20 mouse cellular contexts compared by ENCODE assay signal in the genomic region with DNA sequence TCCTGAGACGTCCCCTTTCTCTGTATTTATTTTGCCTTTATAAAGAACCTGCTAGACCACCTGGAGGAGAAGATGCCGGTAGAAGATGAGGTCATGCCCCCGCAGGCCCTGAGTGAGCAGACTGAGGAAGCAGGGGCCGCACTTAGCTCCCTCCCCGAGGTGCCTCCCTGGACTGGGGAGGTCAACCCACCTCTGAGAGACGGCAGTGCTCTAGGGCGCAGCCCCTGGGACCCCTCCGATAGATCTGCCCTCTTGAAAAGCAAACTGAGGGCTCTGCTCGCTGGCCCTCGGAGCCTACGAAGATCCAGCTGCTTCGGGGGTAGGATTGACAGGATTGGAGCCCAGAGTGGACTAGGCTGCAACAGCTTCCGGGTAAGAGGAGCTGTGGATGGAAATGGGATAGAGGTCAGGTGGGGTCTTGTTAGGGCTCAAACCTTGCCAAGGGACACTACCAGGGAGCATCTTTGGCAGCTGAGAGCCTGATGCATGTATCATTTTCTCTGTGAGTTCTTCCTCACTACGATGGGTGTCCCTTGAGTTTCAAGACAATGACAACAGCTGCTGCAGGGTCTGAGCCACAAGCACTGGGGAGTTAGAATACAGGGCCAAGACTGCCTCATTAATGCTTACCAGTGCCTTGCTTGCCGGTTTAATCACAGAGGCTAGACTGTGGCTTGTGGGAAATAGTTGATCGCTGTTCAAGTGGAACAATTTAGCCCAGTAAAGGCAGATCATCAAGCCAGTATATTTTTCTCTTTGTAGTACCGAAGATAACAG. TPM values are rescaled to one million over a fixed set of nuclear protein-coding genes. Genes with fewer than 3 reads are reported as not detected.
A peak's percentile ranks its signal among the peaks of the same experiment; 100 is the strongest.
DNase-seq lines count a peak whose midpoint lies in the region; ATAC-seq and TF ChIP-seq lines count a peak whose summit lies in the region.
"Had no signal": no experiment of that assay in that cellular context is flagged by ENCODE, and none has a peak within 500 bp of the region (broad histone marks: within the 10 kb centered on the region; RNA-seq: fewer than 3 reads in every experiment).

No protein-coding gene starts in this region.

- H3K9me3 ChIP-seq in heart, embryonic 13.5 days, result no peaks in the 10 kb centered on the region
- H3K9me3 ChIP-seq in hindbrain, embryonic 10.5 days, result no peaks in the 10 kb centered on the region
- H3K9me3 ChIP-seq in midbrain, embryonic 14.5 days (ENCODE audit: control insufficient read depth, low read length), result no peaks in the 10 kb centered on the region
- H3K9me3 ChIP-seq: G1E; limb, embryonic 13.5 days had no signal

- H3K27me3 ChIP-seq in heart, embryonic 13.5 days (replicated peaks), result peaks cover 8% of the 10 kb centered on the region; the same call in 1 of the 2 replicates
- H3K27me3 ChIP-seq in hindbrain, embryonic 10.5 days (ENCODE audit: insufficient read depth, poor library complexity, severe bottlenecking), result no peaks in the 10 kb centered on the region
- no peaks in the 10 kb centered on the region for H3K27me3 ChIP-seq in midbrain, embryonic 14.5 days (ENCODE audit: control insufficient read depth, insufficient read depth, low read length)
- H3K27me3 ChIP-seq: limb, embryonic 13.5 days had no signal

- H3K9ac ChIP-seq in heart, embryonic 13.5 days, result peak overlapping the region; percentile 61
- H3K9ac ChIP-seq in midbrain, embryonic 14.5 days (replicated peaks; ENCODE audit: low read length), result no peak overlapping the region
- H3K9ac ChIP-seq: limb, embryonic 13.5 days had no signal

- ATAC-seq in heart, embryonic 13.5 days (ENCODE audit: extremely low read depth, insufficient number of reproducible peaks, low FRiP score, low TSS enrichment), result no peak
- ATAC-seq in midbrain, embryonic 14.5 days (ENCODE audit: low FRiP score, low TSS enrichment), result peak; percentile 47

- H3K4me2 ChIP-seq in heart, embryonic 13.5 days, result peak overlapping the region; percentile 29
- H3K4me2 ChIP-seq in midbrain, embryonic 14.5 days (ENCODE audit: low read length), result no peak overlapping the region
- H3K4me2 ChIP-seq: limb, embryonic 13.5 days had no signal

- TF ChIP-seq POLR2A in brain, embryonic 14.5 days (IDR thresholded peaks at IDR 0.05; ENCODE audit: borderline replicate concordance, extremely low read depth, insufficient read depth, insufficient read length, poor library complexity, severe bottlenecking), result no peak

- TF ChIP-seq CTCF in brain, embryonic 14.5 days (IDR thresholded peaks at IDR 0.05; ENCODE audit: borderline replicate concordance, extremely low read depth, insufficient read depth, insufficient read length), result no peak

- peaks cover 25% of the 10 kb centered on the region for H3K36me3 ChIP-seq in heart, embryonic 13.5 days
- H3K36me3 ChIP-seq in hindbrain, embryonic 10.5 days, result peaks cover 30% of the 10 kb centered on the region
- peaks cover 35% of the 10 kb centered on the region for H3K36me3 ChIP-seq in midbrain, embryonic 14.5 days (ENCODE audit: control insufficient read depth, insufficient read depth, low read length)

- no peak for DNase-seq in heart, adult 8-10 months (ENCODE audit: low spot score)
- peak; percentile 62 for DNase-seq in brain, embryonic 14.5 days (ENCODE audit: low read depth)
- no peak for DNase-seq in hindbrain, embryonic 10.5 days (ENCODE audit: low spot score)
- peak; percentile 55 for DNase-seq in midbrain, embryonic 14.5 days
- DNase-seq in urinary bladder, postnatal 4 days (ENCODE audit: low spot score in 2 of 2), result no peak
- no peak for DNase-seq in lung, postnatal 36 days
- no peak for DNase-seq in urinary bladder, postnatal 25 days (ENCODE audit: low spot score)
- DNase-seq: adrenal gland, postnatal 14 days; kidney, adult 11 months; kidney, postnatal 25 days; lung, adult 18-20 months; thymus, adult 2 months had no signal

- peaks cover 19% of the 10 kb centered on the region for H3K4me1 ChIP-seq in heart, embryonic 13.5 days
- H3K4me1 ChIP-seq in hindbrain, embryonic 10.5 days (replicated peaks), result peaks cover 13% of the 10 kb centered on the region
- H3K4me1 ChIP-seq in midbrain, embryonic 14.5 days (ENCODE audit: control insufficient read depth, insufficient read depth, low read length), result peaks cover 25% of the 10 kb centered on the region
- H3K4me1 ChIP-seq: limb, embryonic 13.5 days had no signal

- 67% methylated on average over 17 of the region's 17 CpGs for WGBS in heart, embryonic 13.5 days
- WGBS in hindbrain, embryonic 10.5 days, result 81% methylated on average over 17 of the region's 17 CpGs
- 57% methylated on average over 17 of the region's 17 CpGs for WGBS in midbrain, embryonic 14.5 days

- H3K27ac ChIP-seq in heart, embryonic 13.5 days (replicated peaks), result peak overlapping the region; percentile 67
- H3K27ac ChIP-seq in hindbrain, embryonic 10.5 days, result peak overlapping the region; percentile 54; the same call in 1 of the 2 replicates
- peak overlapping the region; percentile 71 for H3K27ac ChIP-seq in midbrain, embryonic 14.5 days (replicated peaks; ENCODE audit: low read depth, low read length)
- H3K27ac ChIP-seq: limb, embryonic 13.5 days; macrophage had no signal

- H3K4me3 ChIP-seq in heart, embryonic 13.5 days, result peak overlapping the region; percentile 37
- no peak overlapping the region for H3K4me3 ChIP-seq in hindbrain, embryonic 10.5 days
- no peak overlapping the region for H3K4me3 ChIP-seq in midbrain, embryonic 14.5 days (replicated peaks; ENCODE audit: low read depth, low read length)
- H3K4me3 ChIP-seq: limb, embryonic 13.5 days had no signal

RNA-seq across cellular contexts. Expression of a gene that starts 0.7 kb away (rescaled TPM):
- 4,587 and 5,670 TPM in 2 replicates for polyA plus RNA-seq in heart, embryonic 13.5 days (2015; fragmentation: Nextera tagmentation; extraction: Ambion mirVana)
- 1,000 to 10,000 TPM; 1,499 to 1,940 (median 1,728) TPM for total RNA-seq in heart, adult 8-10 months (2022)
- polyA plus RNA-seq in brain, embryonic 14.5 days (2012; rRNA removed), result 0.85 and 1.1 TPM in 2 replicates
- 0.21 TPM in 1 of 2 replicates, not detected in the other for polyA plus RNA-seq in hindbrain, embryonic 10.5 days (2016; fragmentation: Nextera tagmentation; extraction: Ambion mirVana)
- 2.9 and 4.1 TPM in 2 replicates for polyA plus RNA-seq in midbrain, embryonic 14.5 days (2014; fragmentation: Nextera tagmentation; extraction: Ambion mirVana)
- total RNA-seq: adrenal gland, postnatal 14 days; common myeloid progenitor, adult 5-6 weeks; G1E had no signal
- polyA plus RNA-seq: embryonic facial prominence, embryonic 14.5 days; G1E; gonadal fat pad, adult 2 months; limb, embryonic 13.5 days; macrophage had no signal

RNA-seq across cellular contexts. Expression of a gene that starts 15.6 kb away (rescaled TPM):
- 187 and 230 TPM in 2 replicates for polyA plus RNA-seq in heart, embryonic 13.5 days (2015; fragmentation: Nextera tagmentation; extraction: Ambion mirVana)
- total RNA-seq in heart, adult 8-10 months (2022), result 100 to 1,000 TPM; 107 to 313 (median 216) TPM
- polyA plus RNA-seq in brain, embryonic 14.5 days (2012; rRNA removed), result not detected in 2 replicates
- 0.29 TPM in 1 of 2 replicates, not detected in the other for polyA plus RNA-seq in hindbrain, embryonic 10.5 days (2016; fragmentation: Nextera tagmentation; extraction: Ambion mirVana)
- not detected in 2 replicates for polyA plus RNA-seq in midbrain, embryonic 14.5 days (2014; fragmentation: Nextera tagmentation; extraction: Ambion mirVana)
- total RNA-seq: adrenal gland, postnatal 14 days; common myeloid progenitor, adult 5-6 weeks; G1E; left cerebral cortex, adult 18-20 months had no signal
- polyA plus RNA-seq: embryonic facial prominence, embryonic 14.5 days; G1E; gonadal fat pad, adult 2 months; limb, embryonic 13.5 days; macrophage had no signal

RNA-seq across cellular contexts. Expression of a gene that starts 37.4 kb away (rescaled TPM):
- polyA plus RNA-seq in heart, embryonic 13.5 days (2015; fragmentation: Nextera tagmentation; extraction: Ambion mirVana), result 5.8 and 6.5 TPM in 2 replicates
- total RNA-seq in heart, adult 8-10 months (2022), result 1 to 10 TPM; 7.1 to 9.8 (median 8.9) TPM
- polyA plus RNA-seq in brain, embryonic 14.5 days (2012; rRNA removed), result 57.2 and 64.1 TPM in 2 replicates
- 13.9 and 17.8 TPM in 2 replicates for polyA plus RNA-seq in hindbrain, embryonic 10.5 days (2016; fragmentation: Nextera tagmentation; extraction: Ambion mirVana)
- 26.4 and 26.9 TPM in 2 replicates for polyA plus RNA-seq in midbrain, embryonic 14.5 days (2014; fragmentation: Nextera tagmentation; extraction: Ambion mirVana)

RNA-seq across cellular contexts. Expression of a gene that starts 37.7 kb away (rescaled TPM):
- polyA plus RNA-seq in heart, embryonic 13.5 days (2015; fragmentation: Nextera tagmentation; extraction: Ambion mirVana), result 11.4 and 11.7 TPM in 2 replicates
- 1 to 10 TPM; 8.0 to 9.8 (median 8.6) TPM for total RNA-seq in heart, adult 8-10 months (2022)
- polyA plus RNA-seq in brain, embryonic 14.5 days (2012; rRNA removed), result 38.6 and 39.4 TPM in 2 replicates
- polyA plus RNA-seq in hindbrain, embryonic 10.5 days (2016; fragmentation: Nextera tagmentation; extraction: Ambion mirVana), result 28.1 and 30.0 TPM in 2 replicates
- polyA plus RNA-seq in midbrain, embryonic 14.5 days (2014; fragmentation: Nextera tagmentation; extraction: Ambion mirVana), result 16.9 and 25.4 TPM in 2 replicates

Comparison
In these comparisons a context has a peak if more than half of its experiments do, and no peak if none do; other contexts are left out.
1. DNase-seq: peak in brain, embryonic 14.5 days (single experiment) and midbrain, embryonic 14.5 days (single experiment); none in heart, adult 8-10 months (single experiment), hindbrain, embryonic 10.5 days (single experiment), urinary bladder, postnatal 4 days (0 of 2), lung, postnatal 36 days (single experiment) and urinary bladder, postnatal 25 days (single experiment).
2. RNA of a gene that starts 0.7 kb away (polyA plus RNA-seq): 4,587 to 5,670 TPM in heart, embryonic 13.5 days; 2.9 to 4.1 TPM in midbrain, embryonic 14.5 days, 0.85 to 1.1 TPM in brain, embryonic 14.5 days and 0.21 TPM in hindbrain, embryonic 10.5 days; every median in the first group is over 100 times any median in the second.
3. RNA of a gene that starts 15.6 kb away (polyA plus RNA-seq): 187 to 230 TPM in heart, embryonic 13.5 days; 0.29 TPM in hindbrain, embryonic 10.5 days, not detected in brain, embryonic 14.5 days and not detected in midbrain, embryonic 14.5 days; every median in the first group is over 100 times any median in the second.
4. Peak in every context shown above with its lines, with median percentiles within 50 percentile points of each other: H3K27ac ChIP-seq.